Mouse (Mus musculus): ENCODE data around the gene Trim60.

GRCm38 (mm10) chr8:65028959-65029686, 10.7 kb upstream of the Trim60 start:
- no peak for TF ChIP-seq POLR2A (IDR thresholded peaks at IDR 0.05; ENCODE audit: insufficient read depth, low read depth, low read length)
- no peak for TF ChIP-seq CTCF (IDR thresholded peaks at IDR 0.05; ENCODE audit: insufficient read depth, low read depth, low read length)
